Mouse (Mus musculus) urinary bladder, adult 2 months (tissue): ENCODE measurements around the gene Zhx3. TPM values are rescaled to one million over a fixed set of nuclear protein-coding genes. Genes with fewer than 3 reads are reported as not detected.

Source experiments
- DNase-seq: peaks from one replicate; pipeline ENCODE4 v3.0.0; 2022; ENCODE audit warnings: low spot score
- polyA plus RNA-seq: library from polyadenylated mRNA; depleted of rRNA; stranded (reverse); fragments of >200 nt; gene quantifications from 2 replicates; pipeline ENCODE4 v1.2.3, GENCODE M21; 2012

Zhx3 gene
- polyA plus RNA-seq, 1 experiment, result 5.7 TPM

DNA sequence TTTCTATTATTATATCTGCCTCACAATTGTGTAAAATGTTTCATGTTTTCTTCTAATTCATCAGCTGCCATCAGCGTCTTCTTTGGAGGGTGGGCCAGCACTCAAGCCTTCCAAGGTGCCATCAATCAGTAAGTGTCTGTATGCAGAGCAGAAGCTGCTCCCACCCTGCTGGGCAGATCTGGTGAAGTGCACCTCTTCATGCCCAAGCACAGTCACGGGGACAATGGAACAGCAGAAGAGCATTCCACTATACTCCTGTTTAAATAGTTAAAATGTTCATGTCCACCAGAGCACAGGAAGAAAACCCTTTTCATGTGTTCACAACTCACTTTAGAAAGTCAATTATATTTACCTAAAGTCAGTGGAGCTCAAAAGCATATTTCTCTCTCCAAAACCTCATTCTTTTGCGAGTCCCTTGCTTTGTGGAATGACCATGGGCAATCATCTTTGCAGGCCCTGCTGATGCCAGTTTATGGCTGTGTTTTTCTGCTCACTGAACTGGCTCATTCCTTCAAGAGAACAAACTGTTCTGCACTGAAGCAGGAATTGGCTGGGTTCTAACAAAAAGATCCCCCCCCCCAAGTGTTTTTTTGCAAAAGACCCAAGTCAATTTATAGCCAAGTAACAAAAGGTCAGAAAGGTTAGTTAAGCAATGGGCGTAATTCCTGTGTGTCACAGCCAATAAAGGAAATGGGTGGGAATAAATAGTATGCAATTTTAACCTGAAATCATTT lies 67.8 kb downstream of the Zhx3 start:
- no peak for DNase-seq

DNA sequence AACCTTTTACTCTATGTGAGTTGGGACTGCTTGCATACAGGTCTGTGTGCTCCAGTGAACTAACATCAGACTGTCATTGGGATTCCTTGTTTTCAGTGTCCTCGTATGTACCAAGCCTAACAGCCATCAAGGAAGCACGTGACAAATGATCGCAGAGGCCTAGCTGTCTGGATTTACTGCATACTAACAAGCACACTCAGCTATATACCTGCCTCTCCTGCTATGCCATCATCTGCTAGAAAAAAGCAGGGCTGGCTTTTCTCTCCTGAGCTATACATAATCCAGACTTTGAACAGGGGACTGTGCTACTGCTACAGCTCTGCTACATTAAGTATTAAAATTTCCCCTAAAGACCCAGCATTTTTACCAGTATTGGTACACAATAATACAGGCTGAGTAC lies 70.5 kb downstream of the Zhx3 start:
- no peak for DNase-seq

DNA sequence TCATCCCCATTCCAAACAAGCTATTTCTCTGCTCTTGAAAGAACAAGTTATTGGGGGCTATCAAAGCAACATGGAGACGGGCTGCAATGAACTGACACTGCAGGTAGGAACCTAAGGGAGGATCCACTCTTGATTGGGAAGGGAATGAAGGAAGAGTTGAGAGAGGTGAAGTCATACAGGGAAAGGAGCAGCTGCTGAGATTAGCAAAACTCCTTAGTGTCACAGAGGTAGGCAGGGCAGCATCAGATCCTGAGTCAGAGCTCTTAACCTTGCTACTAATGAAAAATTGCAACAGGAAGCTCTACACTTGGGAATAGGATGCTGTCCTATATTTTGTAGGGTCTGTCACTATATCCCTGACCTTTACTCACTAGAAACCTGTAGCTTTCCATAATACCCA lies 71.8 kb downstream of the Zhx3 start:
- no peak for DNase-seq

DNA sequence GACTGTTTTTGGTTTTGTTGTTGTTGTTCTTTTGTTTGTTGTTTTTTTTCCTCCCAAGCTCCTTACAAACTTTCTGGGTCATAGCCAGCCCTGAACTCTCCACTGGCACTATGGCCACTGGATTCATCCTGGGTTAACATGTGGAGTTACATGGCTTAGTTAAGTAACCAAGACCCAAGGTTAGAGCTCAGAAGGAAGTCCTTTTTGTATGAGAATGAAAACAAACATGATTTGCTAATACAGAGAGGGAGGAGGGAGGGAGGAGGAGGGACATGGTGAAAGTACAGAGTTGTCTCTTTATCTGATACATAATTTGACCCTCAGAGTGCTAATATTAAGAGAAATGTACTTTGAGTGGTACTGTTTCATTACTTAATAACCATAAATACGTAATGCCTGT lies 74.6 kb downstream of the Zhx3 start:
- DNase-seq, result no peak

DNA sequence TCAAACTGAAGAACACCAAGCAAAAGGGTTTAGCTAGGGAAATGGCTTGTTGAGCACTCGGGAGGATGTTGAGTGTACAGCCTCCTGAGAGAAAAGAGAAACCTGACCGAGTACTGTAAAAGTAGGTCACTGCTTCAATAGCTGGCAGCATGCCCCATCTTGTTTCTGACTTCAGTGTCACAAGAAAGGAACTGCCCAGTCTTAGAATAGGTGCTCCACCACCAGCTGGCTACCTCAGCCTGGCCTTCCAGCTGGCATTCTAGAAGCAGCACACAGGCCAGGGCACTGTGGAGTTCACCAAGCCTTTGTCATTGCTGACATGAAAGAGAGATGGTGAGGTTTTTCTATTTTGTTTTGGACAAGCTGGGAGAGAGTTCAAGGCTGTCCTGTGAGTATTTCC lies 75.8 kb downstream of the Zhx3 start:
- no peak for DNase-seq

DNA sequence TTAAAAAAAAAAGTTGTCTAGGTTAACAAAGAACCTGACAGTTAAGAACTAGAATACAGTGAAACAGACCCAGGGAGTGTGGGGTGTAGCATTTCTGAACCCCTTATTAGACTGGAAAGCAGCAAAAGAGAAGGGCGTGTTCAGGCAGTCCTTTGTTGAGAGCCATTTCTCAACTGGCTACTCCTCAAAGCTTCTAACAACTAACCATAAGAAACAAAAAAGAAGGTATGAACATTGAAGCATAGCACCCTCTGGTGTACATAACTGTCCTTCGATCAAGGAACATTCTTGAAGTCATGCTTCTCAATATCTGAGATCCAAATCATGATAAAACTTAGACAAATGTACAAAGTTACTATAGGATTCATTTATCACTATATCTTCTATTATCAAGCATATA lies 79.7 kb downstream of the Zhx3 start:
- DNase-seq, result no peak

DNA sequence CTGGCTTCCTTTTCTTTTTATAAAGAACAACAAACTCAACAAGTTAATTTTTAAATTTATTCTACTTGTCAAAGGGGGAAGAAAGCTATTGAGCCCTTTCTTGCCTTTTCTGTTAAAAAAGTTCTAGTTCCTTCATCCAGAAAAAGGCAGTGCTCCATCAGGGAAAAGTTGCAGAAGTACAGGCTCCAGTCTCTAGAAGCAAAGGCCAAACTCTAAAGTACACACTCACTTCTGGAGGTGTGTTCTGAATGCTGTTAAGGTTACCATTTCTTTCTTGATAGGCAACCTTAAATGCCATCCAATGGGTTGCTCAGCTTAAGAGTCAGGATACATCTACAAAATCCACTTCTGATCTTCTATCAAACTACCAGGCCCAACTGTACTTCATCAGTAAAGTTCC lies 83.1 kb downstream of the Zhx3 start:
- DNase-seq, result no peak

DNA sequence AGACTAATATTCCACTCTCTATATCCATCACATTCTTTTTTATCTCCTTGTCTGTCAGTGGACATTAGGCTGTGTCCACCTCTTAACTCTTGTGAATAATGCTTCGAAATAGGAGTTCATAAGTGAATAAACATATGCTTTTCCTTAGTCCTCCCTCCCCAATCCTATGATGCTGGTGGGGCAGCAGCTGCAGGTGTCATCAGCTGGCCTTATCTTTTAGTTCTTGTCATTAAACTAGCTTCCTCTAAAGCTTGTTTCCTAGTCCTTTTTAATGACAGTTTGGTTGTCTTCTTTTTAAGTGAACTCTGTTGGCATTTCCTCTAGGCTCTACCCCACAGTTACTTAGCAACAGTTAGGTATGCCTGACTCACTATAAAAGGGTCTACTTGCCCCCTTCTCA lies 83.8 kb downstream of the Zhx3 start:
- no peak for DNase-seq

DNA sequence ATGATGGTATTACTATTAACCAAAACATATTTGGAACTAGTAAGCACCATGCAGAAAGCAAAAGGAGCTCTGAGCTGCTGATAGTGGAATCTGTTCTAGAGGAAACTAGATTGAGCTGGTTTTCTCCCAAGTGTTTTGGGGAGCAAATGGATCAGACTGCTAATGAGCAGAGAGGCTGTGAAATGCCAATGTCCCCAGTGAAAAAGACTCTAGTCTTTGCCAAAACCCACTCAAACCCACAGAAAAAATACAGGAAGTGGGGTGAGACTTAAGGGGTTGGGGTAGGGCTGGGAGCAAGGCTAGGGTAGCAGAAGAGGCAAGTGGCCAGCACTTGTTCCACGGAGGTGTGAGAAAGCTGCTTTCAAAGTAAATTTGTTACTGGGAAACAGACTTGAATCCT lies 86.5 kb downstream of the Zhx3 start:
- no peak for DNase-seq

DNA sequence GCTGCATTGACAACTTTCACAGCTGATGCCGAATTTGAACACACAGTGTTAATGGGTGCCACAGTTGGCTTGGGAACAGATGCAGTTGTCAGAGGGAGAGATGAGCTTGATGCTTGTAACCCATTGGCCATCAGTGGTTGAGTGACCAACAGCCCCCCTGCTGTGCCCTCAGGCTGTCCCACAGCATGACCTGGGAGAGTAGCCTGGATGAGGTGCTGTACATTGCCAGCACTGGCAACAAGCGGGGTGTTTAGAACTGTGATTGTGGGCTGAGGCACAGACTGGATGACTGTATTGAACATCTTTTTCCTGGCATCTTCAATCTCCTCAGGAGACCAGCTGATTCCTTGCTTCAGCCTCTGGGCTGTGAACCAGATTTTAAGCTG lies 92.0 kb downstream of the Zhx3 start:
- DNase-seq, result no peak

DNA sequence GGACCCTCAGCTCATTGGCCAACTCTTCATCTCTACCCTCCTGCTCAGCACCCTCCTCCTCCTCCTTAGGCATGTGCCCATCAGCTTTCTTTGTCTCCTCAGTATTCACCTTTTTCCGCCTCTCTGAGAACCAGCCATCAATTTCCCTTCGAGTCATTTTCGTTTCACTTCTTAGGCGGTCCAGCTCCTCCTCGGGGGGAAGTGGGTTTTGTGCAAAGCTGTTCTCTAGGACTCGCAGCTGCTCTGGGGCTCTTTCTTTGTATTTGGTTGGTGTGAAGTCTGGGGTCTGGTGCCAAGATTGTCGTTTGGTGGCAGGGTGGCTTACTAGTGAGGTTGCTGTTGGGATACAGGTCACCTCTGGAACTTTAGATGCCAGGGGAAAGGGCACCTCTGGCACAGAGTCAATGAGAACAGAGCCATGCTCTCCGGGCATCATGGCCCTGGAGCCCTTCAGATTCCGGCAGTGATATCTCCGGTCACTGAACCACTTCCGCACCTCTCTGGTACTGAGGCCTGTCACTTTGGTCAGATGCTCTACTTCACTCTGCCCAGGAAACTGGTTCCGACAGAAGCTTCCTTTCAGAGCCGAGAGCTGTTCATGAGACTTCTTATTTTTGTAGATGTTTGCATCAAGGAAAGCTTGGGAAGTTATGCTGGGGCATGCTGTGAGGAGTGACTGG lies 92.5 kb downstream of the Zhx3 start:
- DNase-seq, result no peak

DNA sequence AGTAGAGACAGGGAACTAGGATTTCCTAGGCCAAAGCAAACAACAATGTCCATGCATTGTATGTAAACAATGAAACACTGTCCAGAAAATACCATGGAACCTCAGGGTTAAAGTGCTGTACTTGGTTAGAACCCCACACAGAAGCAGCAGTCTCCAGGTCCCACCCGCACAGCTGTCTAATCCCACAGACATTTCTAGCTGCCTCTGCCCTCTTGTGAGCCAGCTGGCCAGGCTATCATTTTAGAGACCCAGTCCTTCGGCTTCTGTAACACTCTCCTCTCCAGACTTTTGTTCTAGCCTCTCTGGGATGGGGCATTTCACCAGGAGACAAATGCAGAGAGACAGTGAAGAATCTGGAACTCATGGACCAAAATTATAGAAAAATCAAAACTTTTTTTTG lies 94.8 kb downstream of the Zhx3 start:
- DNase-seq, result no peak

DNA sequence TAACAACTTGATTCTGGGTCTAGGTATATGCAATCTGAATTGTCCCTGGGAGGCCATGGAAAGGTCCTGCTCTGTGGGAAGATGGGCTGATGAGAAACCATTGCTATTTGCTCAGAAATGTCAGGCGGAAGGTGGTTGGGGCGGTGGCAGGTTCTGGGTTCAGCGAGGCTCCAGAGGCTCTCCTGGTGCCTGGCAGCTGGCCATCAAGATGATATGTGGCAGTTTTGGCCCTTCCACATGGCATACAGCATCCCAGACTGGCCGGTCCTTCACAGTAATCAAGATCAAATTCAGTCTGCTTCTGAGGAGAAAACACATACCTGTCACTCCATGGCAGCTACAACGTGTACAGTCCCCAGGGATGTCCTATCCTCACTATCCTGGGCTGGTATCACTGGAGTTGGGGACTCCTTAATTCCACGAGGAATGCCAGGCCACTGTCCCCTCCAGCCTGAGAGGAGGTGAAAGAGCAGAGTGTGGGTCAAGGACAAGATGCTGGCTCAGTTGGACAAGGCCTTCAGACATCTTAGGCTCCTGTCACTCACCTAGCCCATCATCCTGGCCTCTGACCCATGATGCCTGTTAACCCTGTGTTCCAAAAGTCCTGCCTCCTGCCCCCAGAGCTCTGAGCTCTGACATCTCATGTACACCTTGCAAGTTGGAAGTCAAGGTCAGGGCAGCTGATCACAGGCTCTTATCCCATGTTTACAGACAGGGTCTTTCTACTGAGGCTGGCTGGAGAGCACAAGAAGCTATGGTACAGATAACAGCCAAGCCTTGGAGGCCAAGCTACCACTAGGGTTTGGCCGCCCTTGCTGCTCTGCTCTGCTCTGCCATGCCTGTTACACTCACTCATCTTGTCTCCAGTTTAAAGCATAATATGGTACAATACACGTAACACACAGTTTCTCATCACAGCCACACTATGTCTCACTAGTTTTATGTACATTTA lies 101.2 kb downstream of the Zhx3 start:
- no peak for DNase-seq

DNA sequence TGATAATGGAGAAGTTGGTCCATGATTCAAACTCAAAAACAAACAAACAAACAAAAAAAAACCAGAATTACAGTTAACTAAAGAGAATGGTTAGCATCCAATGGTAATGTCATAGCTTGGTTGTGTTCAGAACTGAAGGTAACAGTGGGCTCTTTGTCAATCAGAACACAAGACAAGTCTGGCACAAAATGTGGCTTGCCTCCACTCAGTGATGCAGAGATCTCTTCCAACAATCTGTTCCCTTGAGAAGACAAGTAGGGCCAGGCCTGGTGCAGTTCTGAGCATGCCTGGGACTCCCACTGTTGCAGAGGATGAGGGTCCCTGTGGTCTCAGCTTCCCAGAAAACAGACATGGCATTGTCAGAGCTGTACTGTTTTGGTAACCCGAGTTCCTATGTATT lies 101.9 kb downstream of the Zhx3 start:
- DNase-seq, result no peak

DNA sequence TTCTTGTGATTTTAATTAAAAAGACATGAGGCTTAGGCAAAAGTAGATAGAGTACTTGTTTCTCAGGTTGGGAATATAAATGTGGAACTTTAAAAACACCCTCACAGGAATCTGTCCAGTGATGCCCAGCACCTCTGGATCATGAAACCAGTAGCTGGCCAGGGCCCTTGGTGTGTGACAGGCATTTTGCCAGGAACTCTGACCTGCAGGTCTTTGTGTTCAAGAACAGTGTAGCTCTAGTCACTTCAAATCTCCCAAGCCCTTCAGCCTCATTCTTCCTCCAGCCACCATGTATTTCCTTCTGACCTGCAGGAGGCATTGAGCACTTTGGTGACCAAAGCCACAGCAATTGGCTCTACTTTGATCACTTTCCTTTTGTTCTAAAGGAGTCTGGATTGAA lies 102.4 kb downstream of the Zhx3 start:
- no peak for DNase-seq

DNA sequence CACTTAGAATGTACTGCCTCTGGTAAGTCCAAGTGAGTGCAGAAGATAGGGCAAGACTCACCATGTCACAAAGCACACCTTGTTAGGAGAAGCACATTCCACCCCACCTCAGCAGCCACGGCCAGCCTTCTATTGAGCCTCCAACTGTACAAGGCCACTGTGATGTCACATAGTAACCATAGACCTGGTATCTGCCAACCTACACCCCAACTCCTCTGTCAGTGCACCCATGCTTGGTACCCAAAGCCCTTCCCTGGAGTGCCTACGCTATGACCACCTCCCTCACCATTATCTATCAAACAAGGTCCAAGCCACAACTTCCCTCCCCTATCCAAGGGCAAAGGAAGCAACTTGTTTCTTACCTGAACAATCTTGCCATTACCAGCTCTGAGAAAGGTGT lies 103.8 kb downstream of the Zhx3 start:
- no peak for DNase-seq

DNA sequence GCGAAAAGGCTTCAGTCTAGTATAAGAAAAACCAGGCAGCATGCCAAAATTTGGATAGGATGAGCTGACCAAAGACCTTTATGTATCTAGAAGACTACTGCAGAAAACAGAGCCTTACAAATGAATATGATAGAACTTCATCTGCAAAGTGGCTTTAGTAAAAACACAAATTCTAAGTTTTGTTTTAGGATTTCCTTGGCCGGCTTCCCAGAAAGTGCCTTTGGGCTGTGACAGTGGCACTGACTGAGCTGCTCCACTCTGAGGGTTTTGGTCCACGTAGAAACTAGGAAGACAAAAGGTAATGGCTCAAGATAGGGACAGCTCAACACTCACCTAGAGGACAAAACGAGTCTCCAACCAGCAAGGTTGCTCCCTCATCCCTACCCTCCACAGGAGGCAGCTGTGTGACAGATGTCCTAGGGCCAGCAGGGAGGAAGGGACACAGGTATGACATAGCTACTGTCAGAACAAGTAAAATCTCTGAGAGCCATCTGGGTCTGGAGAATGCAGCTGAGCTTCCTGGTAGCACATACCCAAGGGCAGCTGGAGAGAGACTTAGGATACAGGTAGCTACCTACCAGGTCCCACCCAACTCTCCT lies 104.6 kb downstream of the Zhx3 start:
- peak; percentile 18 for DNase-seq

DNA sequence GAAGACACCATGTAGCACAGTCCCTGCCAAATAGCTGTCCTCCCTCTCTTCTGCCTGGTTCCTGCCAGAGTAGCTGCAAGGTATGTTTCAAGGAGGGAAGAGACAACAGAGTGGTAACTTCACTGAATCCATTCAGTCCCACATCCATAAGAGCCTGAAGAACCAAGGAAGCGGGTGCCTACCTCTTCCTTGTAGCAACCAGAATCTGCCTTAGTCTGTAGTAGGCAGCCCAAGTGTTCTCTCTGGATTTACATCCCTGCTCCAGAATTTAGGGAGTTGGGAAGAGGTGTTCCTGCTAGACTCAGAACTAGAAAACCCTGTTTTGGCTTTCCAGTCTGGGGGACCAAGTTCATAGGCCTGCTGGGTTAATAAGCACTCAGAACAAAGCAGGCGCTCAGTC lies 105.6 kb downstream of the Zhx3 start:
- peak; percentile 13 for DNase-seq

DNA sequence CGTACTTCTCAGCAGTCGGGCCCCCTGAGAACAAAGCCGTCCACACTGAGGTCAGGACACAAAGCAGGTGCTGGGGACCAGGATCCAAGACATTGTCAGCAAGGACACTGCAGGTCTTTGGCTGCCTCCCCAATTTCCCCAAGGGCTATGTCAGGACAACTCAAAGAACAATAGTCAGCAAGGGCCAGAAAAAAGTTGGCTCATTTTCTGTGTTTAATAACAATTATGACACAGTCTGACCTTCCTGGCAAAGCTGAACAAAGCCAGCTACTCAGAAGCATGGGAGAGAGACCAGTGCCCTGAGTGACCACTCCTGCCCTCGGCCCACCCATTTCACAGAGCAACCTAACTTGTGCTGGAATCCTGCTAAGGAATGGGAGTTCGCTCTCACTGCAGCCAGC lies 106.4 kb downstream of the Zhx3 start:
- DNase-seq, result no peak

DNA sequence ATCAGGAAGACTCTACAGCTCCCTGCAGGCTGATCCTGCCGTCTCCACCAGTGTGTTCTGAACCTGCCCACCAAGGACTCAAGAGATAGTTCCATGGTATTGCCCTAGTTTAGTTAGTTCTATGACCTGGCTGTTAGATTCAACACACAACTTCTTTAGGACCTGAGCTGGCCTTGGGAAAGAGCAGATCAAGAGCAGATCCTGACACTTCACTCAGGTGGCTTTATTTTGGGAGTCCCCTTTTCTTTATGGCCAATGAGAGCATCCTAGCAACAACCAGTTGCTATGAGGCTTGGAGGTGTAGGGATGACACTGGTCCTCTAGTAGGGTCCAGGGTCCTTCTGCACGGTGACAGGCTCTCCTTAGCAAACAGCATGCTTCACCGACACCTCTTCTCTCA lies 107.7 kb downstream of the Zhx3 start:
- no peak for DNase-seq

DNA sequence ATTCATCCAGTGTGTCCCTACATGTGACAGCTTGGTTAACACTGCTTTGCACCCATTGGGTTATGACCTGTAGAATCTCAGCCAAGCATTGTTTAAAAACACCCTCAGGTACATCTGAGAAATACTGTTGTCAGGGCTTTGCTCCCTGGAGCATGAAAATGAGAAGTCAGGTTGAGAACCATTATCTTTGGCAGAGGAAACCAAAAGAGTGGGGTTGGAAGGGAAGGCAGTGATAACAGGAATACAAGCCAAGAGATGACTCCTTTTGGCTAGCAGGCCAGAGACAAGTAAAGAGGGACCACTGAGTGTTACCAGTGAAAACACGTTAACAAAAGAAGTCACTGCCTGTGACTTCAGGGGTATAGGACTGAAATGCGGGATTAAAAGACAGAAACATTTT lies 108.4 kb downstream of the Zhx3 start:
- DNase-seq, result no peak

DNA sequence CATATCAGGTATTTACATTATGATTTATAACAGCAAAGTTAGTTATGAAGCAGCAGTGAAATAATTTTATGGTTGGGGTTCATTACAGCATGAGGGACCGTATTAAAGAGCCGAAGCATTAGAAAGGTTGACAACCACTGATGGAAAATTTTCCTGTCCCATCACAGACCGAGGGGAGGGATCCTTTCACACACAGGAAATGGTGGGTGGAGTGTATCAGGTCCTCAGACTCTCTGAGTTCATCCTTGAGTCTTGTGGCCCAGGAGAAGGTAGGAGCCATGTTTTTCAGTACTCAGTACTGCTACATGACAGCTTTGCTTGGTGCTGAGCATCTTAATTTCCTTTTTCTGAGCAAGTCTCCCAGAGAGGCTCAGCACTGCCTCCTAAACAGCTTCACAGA lies 109.0 kb downstream of the Zhx3 start:
- no peak for DNase-seq
